Mouse (Mus musculus): ENCODE results near the gene Zbtb2.

Zbtb2 gene

GRCm38 (mm10) chr10:4334039-4334683 lies 53.7 kb downstream of the Zbtb2 start:
- DNase-seq (ENCODE audit: low spot score): peak; percentile 89

- DNase-seq (ENCODE audit: low spot score): peak; percentile 80
Observed at GRCm38 (mm10) chr10:4333319-4333718, 54.6 kb downstream of the Zbtb2 start.

GRCm38 (mm10) chr10:4332228-4332979 lies 55.5 kb downstream of the Zbtb2 start:
- no peak for DNase-seq (ENCODE audit: low spot score)

GRCm38 (mm10) chr10:4327716-4328115 lies 60.2 kb downstream of the Zbtb2 start:
- DNase-seq (ENCODE audit: low spot score): no peak

- no peak for DNase-seq (ENCODE audit: low spot score)
Observed at GRCm38 (mm10) chr10:4325562-4325961, 62.3 kb downstream of the Zbtb2 start.

- DNase-seq (ENCODE audit: low spot score): no peak
Observed at GRCm38 (mm10) chr10:4323885-4324284, 64.0 kb downstream of the Zbtb2 start.
